Mouse (Mus musculus) bone marrow macrophage, adult 2 months (primary cell): ENCODE results near the gene Zc3h4.

Source experiments
- CTCF ChIP-seq: IDR thresholded peaks from 2 replicates; pipeline ENCODE4 v1.5.1; 2012; ENCODE audit warnings: low read depth, mild to moderate bottlenecking, low read length, moderate library complexity
- POLR2A ChIP-seq: IDR thresholded peaks from 2 replicates; pipeline ENCODE4 v1.6.1; 2012; ENCODE audit warnings: mild to moderate bottlenecking, low read depth, low read length, borderline replicate concordance

DNA sequence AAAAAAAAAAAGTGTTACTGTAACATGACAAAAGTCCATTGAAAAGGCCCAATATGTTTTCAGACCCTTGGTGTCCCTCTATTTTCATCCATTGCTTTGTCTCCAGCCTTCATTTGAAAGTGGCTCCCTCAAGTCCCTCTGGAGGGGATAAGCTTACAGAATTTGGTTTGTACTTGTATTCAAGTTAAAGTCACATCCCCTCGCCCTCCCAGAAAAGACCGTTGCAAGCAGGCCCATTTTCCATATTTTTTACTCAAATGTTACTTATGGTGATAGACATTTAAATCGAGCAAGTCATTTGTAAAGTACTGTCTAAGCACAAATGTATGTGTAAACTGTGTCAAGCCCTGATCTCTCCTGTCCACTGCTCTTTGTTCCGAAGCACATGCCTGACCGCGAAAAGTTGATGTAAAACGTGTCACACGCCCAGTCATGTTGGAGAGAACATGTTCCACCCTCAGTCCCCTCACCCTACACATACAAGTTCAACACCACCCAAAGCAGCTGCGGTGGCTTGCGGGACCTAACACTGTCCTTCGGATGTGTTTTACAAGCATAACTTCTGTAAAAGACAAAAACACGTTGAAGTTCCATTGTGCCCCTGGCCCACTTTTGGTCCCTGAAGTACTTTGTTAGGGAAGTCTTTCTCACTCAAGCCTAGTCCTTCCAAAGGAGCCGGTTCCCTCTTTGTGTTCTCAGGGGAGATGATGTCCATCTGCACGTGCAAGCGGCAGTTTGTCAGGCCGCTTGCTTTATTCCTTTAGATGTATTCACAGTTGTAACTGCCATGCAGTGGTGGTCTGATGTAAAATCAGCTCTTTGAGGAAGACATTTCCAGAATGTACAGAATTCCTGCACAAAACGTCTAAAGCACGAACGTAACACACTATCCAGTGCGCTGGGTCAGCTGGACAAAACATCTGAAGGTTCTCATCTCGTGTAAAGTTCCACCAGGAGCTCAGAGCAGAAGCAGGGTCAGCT lies 2.5 kb downstream of the Zc3h4 start:
- no peak for TF ChIP-seq POLR2A
- TF ChIP-seq CTCF = no peak
